Mouse (Mus musculus) megakaryocyte, embryonic 14.5 days (primary cell): ENCODE measurements around the gene Hsp90ab1. TPM values are rescaled to one million over a fixed set of nuclear protein-coding genes. Genes with fewer than 3 reads are reported as not detected.
A peak's percentile ranks its signal among the peaks of the same experiment; 100 is the strongest.

Source experiments
- H3K27me3 ChIP-seq: replicated peaks from 2 replicates; pipeline ENCODE3; 2012; ENCODE audit warnings: inconsistent platforms
- H3K36me3 ChIP-seq: replicated peaks from 2 replicates; pipeline ENCODE3; 2012; ENCODE audit warnings: low read length, inconsistent platforms, mixed read lengths
- H3K4me1 ChIP-seq: 2 replicates; pipeline ENCODE4 v1.6.1; 2012; ENCODE audit warnings: inconsistent platforms
- H3K4me3 ChIP-seq: replicated peaks from 2 replicates; pipeline ENCODE3; 2012; ENCODE audit warnings: moderate library complexity, mild to moderate bottlenecking, inconsistent platforms
- H3K9me3 ChIP-seq: 2 replicates; pipeline ENCODE4 v1.6.1; 2012; ENCODE audit warnings: inconsistent platforms
- FLI1 ChIP-seq: IDR thresholded peaks from 2 replicates; pipeline ENCODE4 v1.6.1; 2012; ENCODE audit warnings: low read length, inconsistent platforms, mixed read lengths
- GATA1 ChIP-seq: IDR thresholded peaks from 3 replicates; pipeline ENCODE4 v1.6.1; 2012; ENCODE audit warnings: mixed read lengths, low read length, inconsistent platforms, borderline replicate concordance
- polyA plus RNA-seq: library from polyadenylated mRNA; stranded (reverse); fragments of >175 nt; gene quantifications from 2 replicates; pipeline ENCODE4 v1.2.3, GENCODE M21; 2012; ENCODE audit warnings: low replicate concordance; ENCODE audit not compliant: insufficient read depth

Hsp90ab1 gene
- polyA plus RNA-seq, 1 experiment, result 435 TPM

- Histone ChIP-seq H3K4me1 (peaks cover 53% of the 10 kb centered on the region), H3K4me3 (no peak overlapping the region), H3K9me3 (peaks cover 11% of the 10 kb centered on the region), H3K36me3 (peaks cover 31% of the 10 kb centered on the region), H3K27me3 (peaks cover 78% of the 10 kb centered on the region)
- no peak for TF ChIP-seq GATA1
- no peak for TF ChIP-seq FLI1
Measured at GRCm38 (mm10) chr17:45589844-45590243, 16.8 kb upstream of the Hsp90ab1 start.

DNA sequence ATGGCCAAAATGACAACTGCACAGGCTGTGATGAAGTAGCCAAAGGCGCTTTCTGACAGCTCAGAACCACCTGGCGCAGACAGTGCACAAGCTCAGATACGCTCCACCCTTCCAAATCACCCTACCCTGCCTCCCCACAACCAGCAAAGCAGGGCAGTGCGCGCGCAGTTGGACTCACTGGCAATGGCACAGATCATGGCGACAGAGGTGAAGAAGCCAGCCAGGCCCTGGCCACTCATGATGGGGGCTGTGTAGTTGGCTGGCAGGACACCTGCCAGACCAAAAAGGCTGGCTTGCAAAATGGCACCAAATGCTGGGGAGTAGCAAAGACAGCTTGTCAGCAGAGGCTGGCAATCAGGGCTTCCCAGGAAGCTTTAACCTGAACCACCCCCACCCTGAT is 16.2 kb upstream of the Hsp90ab1 start:
- Histone ChIP-seq H3K9me3 (peaks cover 11% of the 10 kb centered on the region), H3K27me3 (peaks cover 75% of the 10 kb centered on the region), H3K4me3 (no peak overlapping the region), H3K4me1 (peaks cover 53% of the 10 kb centered on the region), H3K36me3 (peaks cover 31% of the 10 kb centered on the region)
- no peak for TF ChIP-seq FLI1
- no peak for TF ChIP-seq GATA1

DNA sequence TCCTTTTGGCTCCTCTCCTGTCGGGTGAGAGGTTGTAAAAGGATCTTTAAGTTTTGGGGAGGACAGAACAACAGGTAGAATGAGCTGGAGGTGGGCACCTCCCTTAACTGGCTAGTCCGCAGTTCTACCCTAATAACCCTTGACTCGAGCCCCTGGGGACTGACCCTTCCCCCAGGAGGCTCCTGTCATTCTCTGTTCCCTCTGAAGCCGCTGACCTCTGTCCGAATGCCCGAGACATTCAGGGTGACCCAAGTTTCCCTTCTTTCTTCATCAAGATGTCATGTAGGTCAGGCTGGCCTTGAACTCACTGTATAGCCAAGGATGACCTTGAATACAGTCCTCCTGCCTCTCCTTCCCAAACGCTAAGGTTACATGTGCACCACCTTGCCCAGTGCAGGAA is 15.3 kb upstream of the Hsp90ab1 start:
- Histone ChIP-seq H3K4me3 (no peak overlapping the region), H3K9me3 (peaks cover 11% of the 10 kb centered on the region), H3K4me1 (peaks cover 48% of the 10 kb centered on the region), H3K27me3 (peaks cover 67% of the 10 kb centered on the region), H3K36me3 (peaks cover 31% of the 10 kb centered on the region)
- TF ChIP-seq GATA1, result no peak
- TF ChIP-seq FLI1, result no peak

DNA sequence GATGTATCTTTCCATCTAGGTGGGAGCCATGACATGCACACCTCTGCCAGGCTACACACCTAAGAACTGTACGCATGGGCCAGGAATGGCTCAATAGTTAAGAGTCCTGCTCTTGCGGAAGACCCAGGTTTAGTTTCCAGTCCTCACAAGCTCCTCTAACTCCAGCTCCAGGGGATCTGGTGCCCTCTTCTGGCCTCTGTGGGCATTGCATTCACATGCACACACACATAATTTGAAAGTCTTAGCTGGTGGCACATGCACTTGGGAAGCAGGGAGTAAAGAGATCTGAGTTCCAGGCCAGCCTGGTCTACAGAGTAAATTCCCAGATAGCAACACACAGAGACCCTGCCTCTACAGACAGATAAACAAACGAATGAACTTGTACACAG is 13.4 kb upstream of the Hsp90ab1 start:
- TF ChIP-seq FLI1 (no peak), GATA1 (no peak)
- Histone ChIP-seq H3K4me1 (peaks cover 36% of the 10 kb centered on the region), H3K36me3 (peaks cover 31% of the 10 kb centered on the region), H3K27me3 (peaks cover 51% of the 10 kb centered on the region), H3K9me3 (peaks cover 11% of the 10 kb centered on the region), H3K4me3 (no peak overlapping the region)

DNA sequence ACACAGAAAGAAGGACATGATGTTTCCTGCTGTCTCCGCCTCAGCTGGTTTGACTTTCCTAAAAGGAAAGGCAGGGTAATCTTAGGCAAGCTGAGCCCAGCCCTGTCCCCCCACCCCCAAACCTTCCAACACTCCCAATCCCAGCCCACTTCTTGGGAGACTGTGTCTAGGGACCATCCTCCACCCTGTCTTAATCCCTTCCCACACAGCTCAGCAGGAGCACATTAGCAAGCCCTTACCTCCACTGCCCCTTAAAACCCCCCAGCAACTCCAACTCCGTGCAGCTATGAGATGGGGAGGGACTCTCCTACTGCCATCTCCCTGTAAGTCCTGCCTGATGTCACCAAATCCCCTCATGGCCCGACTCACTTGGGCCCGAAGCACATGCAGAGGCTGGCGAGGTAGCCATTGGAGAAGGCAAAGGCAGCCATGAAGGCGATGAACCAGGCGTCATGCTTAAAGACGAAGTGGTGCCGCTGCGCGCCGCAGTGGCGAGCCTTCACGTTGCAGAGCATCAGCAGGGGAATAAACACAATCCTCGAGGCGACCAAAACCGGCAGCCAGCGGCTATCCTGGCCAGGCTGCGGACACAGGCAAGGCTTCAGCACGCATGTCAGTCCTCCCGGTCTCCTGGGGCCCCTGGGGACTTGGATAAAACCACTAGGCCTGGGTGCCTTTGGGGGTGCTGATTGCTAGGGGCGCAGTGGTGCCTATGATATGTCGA is 12.8 kb upstream of the Hsp90ab1 start:
- no peak for TF ChIP-seq GATA1
- no peak for TF ChIP-seq FLI1
- H3K9me3 ChIP-seq, result peaks cover 11% of the 10 kb centered on the region
- peaks cover 36% of the 10 kb centered on the region for H3K4me1 ChIP-seq
- H3K36me3 ChIP-seq, result peaks cover 31% of the 10 kb centered on the region
- H3K4me3 ChIP-seq, result no peak overlapping the region
- H3K27me3 ChIP-seq, result peaks cover 45% of the 10 kb centered on the region

DNA sequence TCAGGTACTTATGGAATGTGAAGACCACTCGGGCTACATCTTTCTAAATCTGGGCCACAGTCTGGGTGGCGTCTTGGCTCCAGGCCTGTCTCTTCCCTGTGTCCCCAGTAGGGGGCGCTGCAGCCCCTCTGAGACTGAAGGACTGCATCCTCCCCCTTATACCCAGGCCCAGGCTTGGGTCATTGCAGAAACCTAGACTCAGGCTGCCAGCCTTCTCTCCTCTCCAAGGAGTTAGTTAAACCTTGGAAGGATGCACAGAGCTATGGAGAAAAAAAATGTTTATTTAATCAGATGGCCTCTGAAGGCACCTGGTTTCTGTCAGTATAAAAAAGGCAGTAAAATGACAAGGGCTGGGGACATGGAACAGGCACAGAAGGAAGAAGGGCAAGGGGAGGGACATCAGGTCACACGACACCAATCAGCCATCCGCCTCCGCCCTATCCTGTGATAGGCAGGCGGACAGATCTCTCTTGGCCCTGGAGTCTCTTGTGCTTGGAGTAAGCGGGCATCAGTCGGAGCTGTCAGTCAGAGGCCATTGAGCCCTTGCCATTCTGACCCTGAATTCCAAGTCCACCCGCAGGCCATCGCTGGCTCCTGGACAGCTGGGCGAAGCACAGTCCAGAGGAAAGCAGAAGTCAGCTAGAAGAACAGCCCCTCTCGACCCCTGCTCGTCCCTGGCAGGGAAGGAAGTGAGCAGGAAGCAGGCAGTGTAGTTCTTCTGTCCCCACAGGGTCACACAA is 12.0 kb upstream of the Hsp90ab1 start:
- Histone ChIP-seq H3K27me3 (peaks cover 39% of the 10 kb centered on the region), H3K4me1 (peaks cover 37% of the 10 kb centered on the region), H3K9me3 (peaks cover 11% of the 10 kb centered on the region), H3K36me3 (peaks cover 31% of the 10 kb centered on the region), H3K4me3 (peak overlapping the region; percentile 53)
- TF ChIP-seq GATA1, result no peak

DNA sequence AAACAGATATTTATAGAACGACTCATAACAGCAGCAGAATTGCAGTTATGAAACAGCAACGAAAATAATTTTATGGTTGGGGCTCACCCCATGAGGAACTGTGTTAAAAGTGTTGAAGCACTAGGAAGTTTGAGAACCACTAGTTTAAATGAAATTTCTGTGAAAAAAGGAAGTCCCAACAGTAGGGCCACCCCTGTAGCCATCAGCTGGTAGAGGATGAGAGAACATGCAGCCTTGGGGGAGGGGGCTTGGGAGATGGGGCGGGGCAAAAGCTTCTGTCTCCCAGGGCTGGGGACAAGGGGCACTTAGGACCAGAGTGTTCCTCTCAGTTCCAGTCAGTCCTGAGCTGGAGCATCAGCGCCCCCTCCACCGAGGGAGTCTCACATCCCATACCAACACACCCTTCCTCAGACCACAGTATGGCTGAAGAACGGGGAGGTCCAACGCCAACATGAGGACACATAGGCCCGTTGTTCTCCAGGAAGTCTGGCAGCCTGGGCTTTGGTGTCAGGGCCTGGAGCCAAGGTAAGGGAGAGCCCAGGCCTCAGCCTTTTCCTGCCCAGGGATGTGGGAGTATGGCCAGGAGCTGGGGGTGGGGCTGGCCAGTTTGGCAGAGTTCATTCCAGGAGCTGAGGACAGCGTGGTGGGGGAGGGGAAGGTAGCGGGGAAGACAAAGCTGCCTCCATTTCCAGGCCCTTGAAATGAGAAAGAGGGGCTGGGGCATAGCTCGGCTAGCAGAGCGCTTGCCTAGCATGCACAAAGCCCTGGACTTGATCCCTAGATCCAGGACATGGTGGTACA is 11.2 kb upstream of the Hsp90ab1 start:
- peaks cover 24% of the 10 kb centered on the region for H3K36me3 ChIP-seq
- peaks cover 31% of the 10 kb centered on the region for H3K27me3 ChIP-seq
- peaks cover 37% of the 10 kb centered on the region for H3K4me1 ChIP-seq
- peak overlapping the region; percentile 19 for H3K4me3 ChIP-seq
- H3K9me3 ChIP-seq, result peaks cover 11% of the 10 kb centered on the region
- TF ChIP-seq FLI1 (no peak), GATA1 (no peak)

DNA sequence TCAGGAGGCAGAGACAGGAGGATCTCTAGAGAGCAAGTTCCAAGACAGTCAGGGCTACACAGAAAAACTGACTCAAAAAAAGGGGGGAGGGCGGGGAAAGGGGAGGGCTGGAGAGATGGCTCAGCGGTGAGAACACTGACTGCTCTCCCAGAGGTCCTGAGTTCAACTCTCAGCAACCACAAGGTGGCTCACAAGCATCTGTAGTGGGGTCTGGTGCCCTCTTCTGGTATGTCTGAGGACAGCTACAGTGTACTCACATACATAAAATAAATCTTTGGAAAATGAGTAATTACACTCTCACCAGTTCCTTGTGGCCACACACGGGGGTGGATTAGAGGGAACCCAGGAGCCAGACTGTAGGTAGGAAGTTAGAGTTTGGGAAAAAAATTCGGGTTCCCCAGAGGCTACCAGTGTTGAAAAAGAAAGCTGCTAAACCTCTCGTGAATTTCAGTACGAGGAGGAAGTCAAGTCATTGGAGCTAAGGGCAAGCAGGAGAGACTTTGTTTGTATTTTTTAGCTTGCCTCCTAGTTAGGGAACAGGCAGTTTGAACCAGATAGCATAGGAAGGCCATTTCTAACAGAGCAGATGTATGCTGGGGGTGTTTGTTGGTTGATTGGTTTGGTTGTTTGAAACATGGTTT is 9.8 kb upstream of the Hsp90ab1 start:
- Histone ChIP-seq H3K36me3 (peaks cover 15% of the 10 kb centered on the region), H3K4me1 (peaks cover 37% of the 10 kb centered on the region), H3K27me3 (peaks cover 19% of the 10 kb centered on the region), H3K9me3 (peaks cover 11% of the 10 kb centered on the region), H3K4me3 (no peak overlapping the region)
- TF ChIP-seq GATA1 (no peak), FLI1 (no peak)

DNA sequence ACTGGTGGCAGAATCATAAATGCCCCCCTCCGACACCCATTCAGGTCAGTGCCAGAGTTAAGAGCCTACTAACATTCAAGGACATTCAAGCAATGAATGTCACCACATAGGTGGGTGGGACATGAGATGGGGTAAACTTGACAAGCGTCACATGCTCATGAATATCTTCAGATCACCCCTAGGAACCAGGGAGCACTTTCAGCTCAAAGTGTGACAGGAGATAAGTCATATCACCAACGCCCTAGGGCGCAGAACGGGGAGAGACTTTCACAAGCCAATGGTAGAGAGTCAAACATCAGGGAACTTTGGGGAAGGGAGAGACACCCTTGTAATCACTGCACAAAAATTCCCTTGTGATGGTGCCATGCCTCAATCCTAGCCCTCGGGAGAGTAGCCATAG is 9.1 kb upstream of the Hsp90ab1 start:
- TF ChIP-seq FLI1, result no peak
- no peak for TF ChIP-seq GATA1
- H3K4me1 ChIP-seq, result peaks cover 37% of the 10 kb centered on the region

More for the DNA sequence above, 9.1 kb upstream of the Hsp90ab1 start:
- Histone ChIP-seq H3K27me3 (peaks cover 19% of the 10 kb centered on the region), H3K36me3 (peaks cover 14% of the 10 kb centered on the region), H3K4me3 (no peak overlapping the region), H3K9me3 (peaks cover 11% of the 10 kb centered on the region)
